Mouse (Mus musculus) heart, embryonic 10.5 days (tissue): ENCODE results near the gene Zbtb12. TPM values are rescaled to one million over a fixed set of nuclear protein-coding genes. Genes with fewer than 3 reads are reported as not detected.
"Not testable (repeated sequence)": the region's sequence is repeated elsewhere in the genome, so short reads cannot be mapped to it uniquely, and the experiment has no call there.

ENCODE experiments used
- DNase-seq: peaks from one replicate; pipeline ENCODE4 v3.0.0-alpha.2; 2017; ENCODE audit warnings: low spot score
- H3K27ac ChIP-seq: fragments of 300-500 bp; sonication (generic); 2 replicates; pipeline ENCODE4 v1.5.1; 2016; ENCODE audit warnings: mild to moderate bottlenecking
- H3K27me3 ChIP-seq: fragments of 300-500 bp; sonication (generic); 2 replicates; pipeline ENCODE4 v1.6.1; 2016; ENCODE audit warnings: mild to moderate bottlenecking; ENCODE audit not compliant: poor library complexity, insufficient read depth, severe bottlenecking
- H3K36me3 ChIP-seq: fragments of 300-500 bp; sonication (generic); 2 replicates; pipeline ENCODE4 v1.6.1; 2016; ENCODE audit warnings: mild to moderate bottlenecking, moderate library complexity
- H3K4me1 ChIP-seq: fragments of 300-500 bp; sonication (generic); 2 replicates; pipeline ENCODE4 v1.6.1; 2016; ENCODE audit warnings: mild to moderate bottlenecking
- H3K4me3 ChIP-seq: fragments of 300-500 bp; sonication (generic); 2 replicates; pipeline ENCODE4 v1.5.1; 2016; ENCODE audit warnings: mild to moderate bottlenecking, moderate library complexity
- H3K9me3 ChIP-seq: fragments of 300-500 bp; sonication (generic); 2 replicates; pipeline ENCODE4 v1.6.1; 2016; ENCODE audit warnings: mild to moderate bottlenecking, moderate library complexity
- WGBS: fragments of 180-500 bp; shearing (Covaris S2); methylation state at CpG from one replicate; pipeline ENCODE4 v1.1.7; 2016; 5-methylcytosine and 5-hydroxymethylcytosine counted together
- polyA plus RNA-seq: library from polyadenylated mRNA; unstranded; fragments of >200 nt; fragmentation: Nextera tagmentation; extraction: Ambion mirVana; gene quantifications from 2 replicates; pipeline ENCODE4 v1.2.1, GENCODE M21; 2016

The Zbtb12 gene
- polyA plus RNA-seq: 2.2 and 4.1 TPM in 2 replicates

GRCm38 (mm10) chr17:34879336-34879879 is at the start of gene Zbtb12:
Gene Zbtb12 (plus strand): TSS chr17:34879483.
- Histone ChIP-seq H3K27ac (peak within 1 kb of the TSS; percentile 52), H3K4me3 (no peak within 1 kb of the TSS), H3K9me3 (no peaks in the 10 kb centered on the region), H3K36me3 (no peaks in the 10 kb centered on the region), H3K4me1 (peaks cover 25% of the 10 kb centered on the region), H3K27me3 (peaks cover 22% of the 10 kb centered on the region; the same call in 1 of the 2 replicates)
- DNase-seq: no peak
- WGBS: 60% methylated on average over 11 of the region's 11 CpGs

GRCm38 (mm10) chr17:34830776-34831175 is 48.5 kb upstream of the Zbtb12 start:
- 100% methylated on average over 1 of the region's 1 CpGs for WGBS
- H3K27ac ChIP-seq, H3K9me3 ChIP-seq, H3K27me3 ChIP-seq, H3K4me1 ChIP-seq, H3K4me3 ChIP-seq, DNase-seq: not testable (repeated sequence)
- H3K36me3 ChIP-seq: peaks cover 76% of the 10 kb centered on the region

GRCm38 (mm10) chr17:34836155-34836855 is 43.0 kb upstream of the Zbtb12 start:
- 5% methylated on average over 48 of the region's 48 CpGs for WGBS
- H3K27ac ChIP-seq: peak overlapping the region; percentile 87
- no peaks in the 10 kb centered on the region for H3K9me3 ChIP-seq
- H3K4me1 ChIP-seq: peaks cover 33% of the 10 kb centered on the region
- H3K27me3 ChIP-seq: no peaks in the 10 kb centered on the region
- H3K4me3 ChIP-seq: peak overlapping the region; percentile 94
- peak; percentile 95 for DNase-seq
- H3K36me3 ChIP-seq: peaks cover 55% of the 10 kb centered on the region

GRCm38 (mm10) chr17:34836856-34837221 is 42.4 kb upstream of the Zbtb12 start, which contains the start of the genes Stk19 and Dxo:
Gene Stk19 (minus strand): TSS chr17:34836945.
Gene Dxo (plus strand): TSS chr17:34837019.
- no peaks in the 10 kb centered on the region for H3K9me3 ChIP-seq
- H3K4me1 ChIP-seq: peaks cover 33% of the 10 kb centered on the region
- H3K4me3 ChIP-seq: peak within 1 kb of the TSS; percentile 94
- peak within 1 kb of the TSS; percentile 87 for H3K27ac ChIP-seq
- peak; percentile 98 for DNase-seq
- WGBS: under 1% methylated on average over 40 of the region's 40 CpGs
- H3K27me3 ChIP-seq: no peaks in the 10 kb centered on the region
- H3K36me3 ChIP-seq: peaks cover 56% of the 10 kb centered on the region

- peak overlapping the region; percentile 94 for H3K4me3 ChIP-seq
- H3K36me3 ChIP-seq: peaks cover 56% of the 10 kb centered on the region
- no peaks in the 10 kb centered on the region for H3K9me3 ChIP-seq
- 38% methylated on average over 43 of the region's 43 CpGs for WGBS
- H3K27ac ChIP-seq: peak overlapping the region; percentile 87
- no peaks in the 10 kb centered on the region for H3K27me3 ChIP-seq
- DNase-seq: no peak
- peaks cover 33% of the 10 kb centered on the region for H3K4me1 ChIP-seq
Measured at GRCm38 (mm10) chr17:34837464-34838324, 41.6 kb upstream of the Zbtb12 start.

- WGBS: 89% methylated on average over 7 of the region's 7 CpGs
- H3K27me3 ChIP-seq: no peaks in the 10 kb centered on the region
- no peak overlapping the region for H3K27ac ChIP-seq
- peaks cover 61% of the 10 kb centered on the region for H3K36me3 ChIP-seq
- DNase-seq: no peak
- H3K4me1 ChIP-seq: peaks cover 33% of the 10 kb centered on the region
- no peaks in the 10 kb centered on the region for H3K9me3 ChIP-seq
- peak overlapping the region; percentile 94 for H3K4me3 ChIP-seq
Measured at GRCm38 (mm10) chr17:34838785-34839184, 40.5 kb upstream of the Zbtb12 start.

GRCm38 (mm10) chr17:34840736-34841307 is 38.5 kb upstream of the Zbtb12 start:
- no peaks in the 10 kb centered on the region for H3K27me3 ChIP-seq
- peaks cover 30% of the 10 kb centered on the region for H3K4me1 ChIP-seq
- peaks cover 79% of the 10 kb centered on the region for H3K36me3 ChIP-seq
- peak overlapping the region; percentile 19; the same call in 1 of the 2 replicates for H3K4me3 ChIP-seq
- H3K9me3 ChIP-seq: no peaks in the 10 kb centered on the region
- H3K27ac ChIP-seq: peak overlapping the region; percentile 62; the same call in 1 of the 2 replicates
- DNase-seq: peak; percentile 91
- 79% methylated on average over 6 of the region's 6 CpGs for WGBS

- no peak overlapping the region for H3K4me3 ChIP-seq
- peaks cover 11% of the 10 kb centered on the region for H3K4me1 ChIP-seq
- 90% methylated on average over 13 of the region's 13 CpGs for WGBS
- no peaks in the 10 kb centered on the region for H3K9me3 ChIP-seq
- no peak overlapping the region for H3K27ac ChIP-seq
- H3K27me3 ChIP-seq: no peaks in the 10 kb centered on the region
- H3K36me3 ChIP-seq: peaks cover 83% of the 10 kb centered on the region
- no peak for DNase-seq
Measured at GRCm38 (mm10) chr17:34844884-34845283, 34.4 kb upstream of the Zbtb12 start.

- no peak for DNase-seq
- 90% methylated on average over 6 of the region's 6 CpGs for WGBS
- Histone ChIP-seq H3K36me3 (peaks cover 63% of the 10 kb centered on the region), H3K4me1 (peaks cover 18% of the 10 kb centered on the region), H3K9me3 (no peaks in the 10 kb centered on the region), H3K4me3 (no peak overlapping the region), H3K27ac (no peak overlapping the region), H3K27me3 (no peaks in the 10 kb centered on the region)
Measured at GRCm38 (mm10) chr17:34847192-34847591, 32.1 kb upstream of the Zbtb12 start.

GRCm38 (mm10) chr17:34847615-34848014 is 31.7 kb upstream of the Zbtb12 start:
- no peak overlapping the region for H3K4me3 ChIP-seq
- no peak overlapping the region for H3K27ac ChIP-seq
- H3K9me3 ChIP-seq: no peaks in the 10 kb centered on the region
- no peak for DNase-seq
- H3K27me3 ChIP-seq: no peaks in the 10 kb centered on the region
- WGBS: 86% methylated on average over 7 of the region's 7 CpGs
- H3K4me1 ChIP-seq: peaks cover 18% of the 10 kb centered on the region
- peaks cover 63% of the 10 kb centered on the region for H3K36me3 ChIP-seq

- WGBS: under 1% methylated on average over 63 of the region's 65 CpGs
- Histone ChIP-seq H3K27ac (peak within 1 kb of the TSS; percentile 92), H3K4me3 (peak within 1 kb of the TSS; percentile 96), H3K27me3 (no peaks in the 10 kb centered on the region), H3K9me3 (no peaks in the 10 kb centered on the region), H3K4me1 (peaks cover 18% of the 10 kb centered on the region), H3K36me3 (peaks cover 63% of the 10 kb centered on the region)
- peak; percentile 98 for DNase-seq
Measured at GRCm38 (mm10) chr17:34849722-34850516, 29.4 kb upstream of the Zbtb12 start, which contains the start of the genes Skiv2l and Nelfe. Gene Skiv2l (minus strand): TSS chr17:34850210. Gene Nelfe (plus strand): TSS chr17:34850391.
